Mouse (Mus musculus): ENCODE results near the gene Actn4. TPM values are rescaled to one million over a fixed set of nuclear protein-coding genes. Genes with fewer than 3 reads are reported as not detected.
A peak's percentile ranks its signal among the peaks of the same experiment; 100 is the strongest.
"Not testable (repeated sequence)": the region's sequence is repeated elsewhere in the genome, so short reads cannot be mapped to it uniquely, and the experiment has no call there.

The Actn4 gene
- polyA plus RNA-seq, 1 experiment from 2014 or later = 485 TPM

DNA sequence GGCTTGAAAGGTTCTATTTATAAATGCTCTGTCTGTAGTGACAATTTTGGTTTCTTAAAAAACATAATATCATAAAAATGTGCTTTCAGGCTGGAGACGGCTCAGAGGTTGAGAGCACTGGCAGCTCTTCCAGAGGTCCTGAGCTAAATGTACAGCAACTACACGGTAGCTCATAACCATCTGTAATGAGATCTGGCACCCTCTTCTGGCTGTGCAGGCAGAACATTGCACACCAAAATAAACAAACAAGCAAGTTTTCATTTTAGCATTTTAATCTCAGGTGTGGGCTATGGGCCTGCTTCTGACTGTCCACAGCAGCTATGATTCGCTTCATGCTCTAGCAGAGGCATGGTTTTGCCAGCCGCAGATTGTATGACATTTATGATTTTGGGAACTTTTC is 62.2 kb downstream of the Actn4 start:
- DNase-seq (ENCODE audit: low read depth, low spot score) (no peak), ATAC-seq (no peak)
- CTCF ChIA-PET = interaction anchor here (1.0 to 1.8 kb wide), 7 partner anchors 8 to 135 kb away, joined by 3 to 6 read pairs (median 3); partner anchors contain the start of gene Capn12
- in situ Hi-C loops (cut with MboI; ENCODE audit: low pct_unique_long_range_greater_than_20kb) = loop anchor here (10.0 kb wide), 1 partner anchor 135 kb away; no protein-coding TSS in a partner anchor
- POLR2A ChIA-PET = interaction anchor here (0.7 to 1.2 kb wide), 2 partner anchors 18 to 96 kb away, joined by 3 read pairs; no protein-coding TSS in a partner anchor
- TF ChIP-seq CTCF (IDR thresholded peaks at IDR 0.05) = no peak
- H3K27me3 ChIP-seq = no peaks in the 10 kb centered on the region

DNA sequence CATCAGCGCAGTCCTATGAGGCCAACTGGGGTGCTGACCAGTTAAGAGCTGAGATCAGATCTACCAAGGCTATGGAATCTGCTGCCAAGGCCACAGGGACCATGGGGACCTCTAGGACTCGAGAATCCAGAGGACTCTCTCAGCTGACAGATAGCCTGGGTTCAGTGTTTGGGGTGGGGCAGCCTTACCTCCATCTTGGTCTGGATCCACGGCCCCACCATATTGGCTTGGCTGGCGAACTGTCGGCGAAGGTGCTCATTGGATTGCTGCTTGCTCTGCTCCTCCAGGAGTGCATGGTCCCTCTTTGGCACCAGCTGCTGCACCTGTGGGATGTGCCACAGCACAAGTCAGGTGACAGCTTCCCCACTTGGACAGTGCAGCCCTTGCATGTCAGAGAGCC is 64.5 kb downstream of the Actn4 start:
- H3K27me3 ChIP-seq = no peaks in the 10 kb centered on the region
- no peak for DNase-seq (ENCODE audit: low read depth, low spot score)
- ChIA-PET CTCF (no interaction called here), POLR2A (no interaction called here)
- no peak for TF ChIP-seq CTCF (IDR thresholded peaks at IDR 0.05)
- in situ Hi-C loops (cut with MboI; ENCODE audit: low pct_unique_long_range_greater_than_20kb) = loop anchor here (10.0 kb wide), 1 partner anchor 137 kb away; no protein-coding TSS in a partner anchor
- ATAC-seq = no peak

DNA sequence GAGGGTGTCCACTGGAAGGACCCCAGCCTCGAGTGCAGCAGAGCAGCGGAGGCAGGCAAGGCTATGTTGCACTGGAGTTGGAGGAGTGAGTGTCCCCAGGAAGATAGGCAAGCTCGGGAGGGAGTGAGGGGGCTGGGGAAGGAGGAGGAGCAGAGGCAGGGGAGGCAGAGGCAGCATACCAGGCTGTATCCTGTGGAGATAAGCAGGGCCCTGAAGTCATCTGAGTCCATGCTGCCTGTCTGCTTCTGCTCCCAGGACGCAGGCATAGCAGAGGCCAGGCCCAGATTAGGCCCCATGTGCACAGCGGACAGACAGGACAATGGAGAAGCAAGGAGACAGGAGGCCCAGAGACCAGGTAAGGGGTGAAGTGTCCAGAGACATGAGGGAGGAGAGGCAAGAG is 67.2 kb downstream of the Actn4 start:
- POLR2A ChIA-PET = no interaction called here
- DNase-seq (ENCODE audit: low read depth, low spot score) = no peak

DNA sequence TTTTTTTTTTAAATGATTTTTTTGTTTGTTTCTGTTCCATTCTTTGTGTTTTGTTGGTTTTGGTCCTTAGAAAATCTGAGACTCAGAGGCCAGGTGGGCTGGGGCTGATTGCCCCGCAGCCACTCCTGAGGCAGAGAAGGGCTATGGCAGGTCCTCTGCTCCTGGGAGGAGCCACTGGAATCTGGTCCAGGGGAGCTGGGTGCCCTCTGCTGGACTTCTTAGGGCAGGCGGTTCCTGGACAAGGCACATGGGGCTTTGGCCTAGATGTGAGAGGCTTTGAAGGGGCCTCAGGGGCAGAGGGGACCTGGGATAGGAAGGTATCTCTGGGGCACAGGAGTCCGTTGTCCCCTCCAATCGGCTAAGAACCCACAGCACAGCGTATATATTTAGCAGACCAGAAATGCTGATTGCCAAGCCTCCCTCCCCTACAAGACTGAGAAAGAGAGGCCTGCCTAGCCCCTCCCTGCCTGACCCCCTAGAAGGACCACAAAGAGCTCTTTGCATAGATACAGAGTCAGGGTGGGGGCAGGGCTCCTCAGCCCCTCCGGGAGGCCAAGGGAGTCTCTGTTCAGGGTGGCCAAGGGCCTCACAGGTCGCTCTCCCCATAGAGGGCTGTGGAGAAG is 68.4 kb downstream of the Actn4 start:
- no peak for DNase-seq (ENCODE audit: low read depth, low spot score)
- peak; percentile 19 for ATAC-seq
- ChIA-PET POLR2A (interaction anchor here (0.7 kb wide), 1 partner anchor 1776 kb away, joined by 3 read pairs; no protein-coding TSS in a partner anchor), CTCF (interaction anchor here (0.7 to 1.5 kb wide), 4 partner anchors 9 to 149 kb away, joined by 3 to 5 read pairs (median 4); no protein-coding TSS in a partner anchor)
- no peak for TF ChIP-seq CTCF (IDR thresholded peaks at IDR 0.05)
- no peaks in the 10 kb centered on the region for H3K27me3 ChIP-seq
- in situ Hi-C loops (cut with MboI; ENCODE audit: low pct_unique_long_range_greater_than_20kb) = loop anchor here (10.0 kb wide), 1 partner anchor 141 kb away; no protein-coding TSS in a partner anchor

More for the DNA sequence above, 67.2 kb downstream of the Actn4 start:
- no peak for ATAC-seq
- no peak for TF ChIP-seq CTCF (IDR thresholded peaks at IDR 0.05)
- no peaks in the 10 kb centered on the region for H3K27me3 ChIP-seq
- CTCF ChIA-PET = no interaction called here
- in situ Hi-C loops (cut with MboI; ENCODE audit: low pct_unique_long_range_greater_than_20kb) = loop anchor here (10.0 kb wide), 1 partner anchor 140 kb away; no protein-coding TSS in a partner anchor

DNA sequence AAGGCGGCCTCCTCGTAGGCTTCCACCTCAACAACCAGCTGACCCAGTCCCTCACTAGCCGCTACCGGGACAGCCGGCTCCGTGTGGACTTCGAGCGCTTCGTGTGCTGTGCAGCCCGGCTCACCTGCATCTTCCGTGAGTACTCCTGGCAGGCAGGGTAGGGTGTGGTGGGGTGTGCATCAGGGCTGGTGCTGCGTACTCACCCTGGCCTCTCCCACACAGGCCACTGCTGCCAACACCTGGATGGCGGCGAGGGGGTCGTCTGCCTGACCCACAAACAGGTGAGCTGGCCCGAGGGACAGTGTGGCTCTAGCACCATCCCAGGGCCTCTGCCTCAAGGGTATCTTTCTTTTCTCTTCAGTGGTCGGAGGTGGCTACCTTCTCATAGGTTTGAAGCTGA is 69.5 kb downstream of the Actn4 start:
- TF ChIP-seq CTCF (IDR thresholded peaks at IDR 0.05) = no peak
- no peak for DNase-seq (ENCODE audit: low read depth, low spot score)
- in situ Hi-C loops (cut with MboI; ENCODE audit: low pct_unique_long_range_greater_than_20kb) = loop anchor here (10.0 kb wide), 1 partner anchor 142 kb away; no protein-coding TSS in a partner anchor
- POLR2A ChIA-PET = interaction anchor here (0.6 kb wide), 1 partner anchor 88 kb away, joined by 3 read pairs; no protein-coding TSS in a partner anchor
- CTCF ChIA-PET = interaction anchor here (1.4 kb wide), 1 partner anchor 16 kb away, joined by 4 read pairs; no protein-coding TSS in a partner anchor
- no peaks in the 10 kb centered on the region for H3K27me3 ChIP-seq
- no peak for ATAC-seq

DNA sequence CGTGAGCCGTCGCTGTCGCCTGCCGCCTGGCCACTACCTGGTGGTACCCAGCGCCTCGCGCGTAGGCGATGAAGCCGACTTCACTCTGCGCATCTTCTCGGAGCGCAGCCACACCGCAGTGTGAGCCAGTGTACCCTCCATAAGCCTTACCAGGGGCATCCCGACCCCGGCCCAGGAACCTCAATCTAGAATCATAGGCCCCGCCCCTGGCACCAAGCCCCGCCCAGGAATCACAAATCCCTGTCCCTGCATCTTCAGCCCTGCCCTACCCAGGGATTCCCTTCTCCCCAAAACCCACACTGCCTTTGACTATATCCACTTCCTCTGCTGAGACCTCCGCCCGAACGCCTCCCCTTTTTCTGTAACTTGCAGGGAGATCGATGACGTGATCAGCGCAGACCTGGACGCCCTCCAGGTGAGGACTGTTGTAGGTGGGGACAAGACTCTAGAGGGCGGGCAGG is 73.4 kb downstream of the Actn4 start:
- TF ChIP-seq CTCF (IDR thresholded peaks at IDR 0.05) = no peak
- ChIA-PET CTCF (interaction anchor here (1.0 kb wide), 1 partner anchor 11 kb away, joined by 3 read pairs; no protein-coding TSS in a partner anchor), POLR2A (no interaction called here)
- ATAC-seq (no peak), DNase-seq (ENCODE audit: low read depth, low spot score) (no peak)
- H3K27me3 ChIP-seq = no peaks in the 10 kb centered on the region
- in situ Hi-C loops (cut with MboI; ENCODE audit: low pct_unique_long_range_greater_than_20kb) = no loop called here

DNA sequence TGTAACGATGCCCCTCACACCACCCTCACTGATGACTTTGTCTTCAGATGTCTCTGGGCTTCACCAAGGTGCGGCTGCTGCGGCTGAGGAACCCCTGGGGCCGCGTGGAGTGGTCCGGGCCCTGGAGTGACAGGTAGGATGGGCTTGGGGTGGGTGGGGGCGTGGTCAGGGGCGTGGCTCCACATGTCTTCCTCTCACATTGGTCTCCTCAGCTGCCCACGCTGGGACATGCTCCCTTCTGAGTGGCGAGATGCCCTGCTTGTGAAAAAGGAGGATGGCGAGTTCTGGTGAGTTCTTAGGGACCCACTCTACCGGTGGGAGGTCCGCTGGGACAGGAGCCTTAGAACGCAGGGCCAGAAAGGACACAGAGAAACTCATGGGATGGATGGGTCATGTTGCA is 75.7 kb downstream of the Actn4 start:
- H3K27me3 ChIP-seq = no peaks in the 10 kb centered on the region
- in situ Hi-C loops (cut with MboI; ENCODE audit: low pct_unique_long_range_greater_than_20kb) = no loop called here
- TF ChIP-seq CTCF (IDR thresholded peaks at IDR 0.05) = no peak
- ChIA-PET CTCF (no interaction called here), POLR2A (no interaction called here)
- DNase-seq (ENCODE audit: low read depth, low spot score) = no peak
- ATAC-seq = no peak

DNA sequence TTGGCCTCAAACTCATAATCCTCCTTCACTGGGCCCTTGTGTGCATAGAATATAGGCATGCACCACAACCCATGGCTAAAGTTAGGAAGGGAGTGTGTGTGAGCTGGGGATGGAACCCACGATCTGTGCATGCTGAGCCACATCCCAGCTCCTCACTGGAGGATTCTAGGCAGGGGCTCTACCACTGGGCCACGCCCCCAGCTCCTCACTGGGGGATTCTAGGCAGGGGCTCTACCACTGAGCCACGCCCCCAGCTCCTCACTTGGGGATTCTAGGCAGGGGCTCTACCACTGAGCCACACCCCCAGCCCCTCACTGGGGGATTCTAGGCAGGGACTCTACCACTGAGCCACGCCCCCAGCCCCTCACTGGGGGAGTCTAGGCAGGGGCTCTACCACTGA is 78.4 kb downstream of the Actn4 start:
- DNase-seq (ENCODE audit: low read depth, low spot score); in situ Hi-C loops (cut with MboI; ENCODE audit: low pct_unique_long_range_greater_than_20kb); ATAC-seq; H3K27me3 ChIP-seq: not testable (repeated sequence)
- POLR2A ChIA-PET = interaction anchor here (0.5 kb wide), 1 partner anchor 14 kb away, joined by 3 read pairs; no protein-coding TSS in a partner anchor
- CTCF ChIA-PET = interaction anchor here (1.4 kb wide), 1 partner anchor 16 kb away, joined by 3 read pairs; no protein-coding TSS in a partner anchor

DNA sequence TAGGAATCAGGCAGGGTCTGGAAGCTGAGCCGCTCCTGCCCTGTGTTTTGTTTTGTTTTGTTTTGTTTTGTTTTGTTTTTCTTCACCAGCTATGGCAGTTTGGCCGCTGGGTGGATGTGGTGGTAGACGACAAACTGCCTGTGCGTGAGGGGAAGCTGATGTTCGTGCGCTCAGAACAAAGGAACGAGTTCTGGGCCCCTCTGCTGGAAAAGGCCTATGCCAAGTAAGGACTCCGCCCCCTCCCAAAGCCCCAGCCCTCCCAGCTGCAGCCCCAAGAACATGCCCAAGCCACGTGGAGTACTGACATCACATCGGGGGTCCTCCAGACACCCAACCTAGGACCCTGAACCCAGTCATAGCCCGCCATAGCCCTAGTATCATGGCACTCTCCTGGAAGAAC is 79.1 kb downstream of the Actn4 start:
- no peak for DNase-seq (ENCODE audit: low read depth, low spot score)
- in situ Hi-C loops (cut with MboI; ENCODE audit: low pct_unique_long_range_greater_than_20kb) = no loop called here
- ChIA-PET POLR2A (no interaction called here), CTCF (interaction anchor here (1.4 kb wide), 1 partner anchor 17 kb away, joined by 3 read pairs; no protein-coding TSS in a partner anchor)
- no peak for ATAC-seq
- TF ChIP-seq CTCF (IDR thresholded peaks at IDR 0.05) = no peak
- H3K27me3 ChIP-seq = no peaks in the 10 kb centered on the region

DNA sequence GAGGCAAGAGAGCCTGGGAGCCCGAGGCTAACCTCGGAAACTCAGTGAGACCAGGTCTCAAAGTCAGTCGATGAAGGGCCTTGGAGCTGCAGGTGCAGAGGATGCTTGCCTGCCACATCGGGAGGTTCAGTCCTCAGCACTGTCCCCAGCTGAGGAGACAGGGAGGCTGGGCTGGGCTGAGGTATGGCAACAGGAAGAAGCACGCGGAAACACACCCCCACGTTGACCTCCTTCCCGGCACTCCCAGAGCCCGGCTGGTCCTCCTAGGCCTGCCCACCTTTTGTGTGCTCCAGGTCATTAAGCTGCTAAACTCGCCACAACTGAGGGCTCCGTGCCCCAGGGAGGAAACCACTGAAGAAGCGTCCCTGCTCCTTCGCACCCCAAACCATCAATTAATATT is 80.9 kb downstream of the Actn4 start, which contains the start of gene Capn12:
Capn12 (plus strand) TSS at position 224 of the 400 bp plus-strand sequence.
- H3K27me3 ChIP-seq = no peaks in the 10 kb centered on the region
- in situ Hi-C loops (cut with MboI; ENCODE audit: low pct_unique_long_range_greater_than_20kb) = no loop called here
- DNase-seq (ENCODE audit: low read depth, low spot score) (no peak), ATAC-seq (no peak)
- TF ChIP-seq CTCF (IDR thresholded peaks at IDR 0.05) = no peak
- ChIA-PET CTCF (interaction anchor here (1.2 to 1.4 kb wide), 2 partner anchors 9 to 19 kb away, joined by 4 read pairs; no protein-coding TSS in a partner anchor), POLR2A (interaction anchor here (0.7 kb wide), 1 partner anchor 9 kb away, joined by 3 read pairs; no protein-coding TSS in a partner anchor)

DNA sequence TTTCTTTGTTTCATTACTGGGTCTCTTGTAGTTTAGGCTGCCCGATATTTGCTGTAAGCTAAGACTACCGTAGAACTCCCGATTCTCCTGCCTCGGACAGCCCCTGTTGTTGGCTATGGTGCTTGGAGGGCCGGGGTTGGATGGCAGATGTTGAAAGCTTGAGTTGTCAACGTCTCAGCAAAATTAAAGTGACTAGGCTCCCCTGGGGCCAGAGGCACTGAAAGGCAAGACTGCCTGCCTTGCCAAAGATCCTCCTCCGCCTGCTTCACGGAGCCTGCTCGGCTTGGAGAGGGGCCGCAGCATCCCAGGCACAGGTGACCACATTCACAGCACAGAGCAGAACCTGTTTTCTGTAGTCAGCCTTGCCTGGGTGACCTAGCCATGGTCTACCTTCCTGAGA is 81.6 kb downstream of the Actn4 start:
- no peaks in the 10 kb centered on the region for H3K27me3 ChIP-seq
- DNase-seq (ENCODE audit: low read depth, low spot score) (no peak), ATAC-seq (no peak)
- no peak for TF ChIP-seq CTCF (IDR thresholded peaks at IDR 0.05)
- ChIA-PET POLR2A (no interaction called here), CTCF (interaction anchor here (1.2 to 1.4 kb wide), 2 partner anchors 8 to 20 kb away, joined by 4 read pairs; no protein-coding TSS in a partner anchor)
- in situ Hi-C loops (cut with MboI; ENCODE audit: low pct_unique_long_range_greater_than_20kb) = no loop called here

Data from Patski (cell line).